Mouse (Mus musculus) kidney, adult 18-20 months (tissue): ENCODE measurements around the gene Acp1.

Experiments
- DNase-seq: peaks from one replicate; pipeline ENCODE4 v3.0.0; 2021

Acp1 gene

DNA sequence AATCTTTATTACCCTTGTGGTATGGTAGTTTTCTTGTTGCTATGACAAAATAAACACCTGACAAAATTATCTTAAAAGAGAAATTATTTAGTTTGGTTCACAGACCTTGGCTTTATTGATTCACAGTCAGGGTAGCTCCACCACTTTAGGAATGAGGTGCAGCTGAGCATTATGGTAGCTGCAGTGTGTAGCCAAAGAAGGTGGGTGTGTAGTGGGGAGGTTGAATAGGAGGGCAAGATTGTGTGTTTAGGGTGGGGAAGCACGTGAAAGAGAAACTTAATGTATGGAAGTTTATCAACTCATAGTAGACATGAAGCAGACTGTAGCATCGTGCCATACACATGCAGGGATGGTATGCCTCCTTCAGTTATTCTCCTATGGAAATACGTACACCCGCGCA lies 55.2 kb downstream of the Acp1 start:
- no peak for DNase-seq

DNA sequence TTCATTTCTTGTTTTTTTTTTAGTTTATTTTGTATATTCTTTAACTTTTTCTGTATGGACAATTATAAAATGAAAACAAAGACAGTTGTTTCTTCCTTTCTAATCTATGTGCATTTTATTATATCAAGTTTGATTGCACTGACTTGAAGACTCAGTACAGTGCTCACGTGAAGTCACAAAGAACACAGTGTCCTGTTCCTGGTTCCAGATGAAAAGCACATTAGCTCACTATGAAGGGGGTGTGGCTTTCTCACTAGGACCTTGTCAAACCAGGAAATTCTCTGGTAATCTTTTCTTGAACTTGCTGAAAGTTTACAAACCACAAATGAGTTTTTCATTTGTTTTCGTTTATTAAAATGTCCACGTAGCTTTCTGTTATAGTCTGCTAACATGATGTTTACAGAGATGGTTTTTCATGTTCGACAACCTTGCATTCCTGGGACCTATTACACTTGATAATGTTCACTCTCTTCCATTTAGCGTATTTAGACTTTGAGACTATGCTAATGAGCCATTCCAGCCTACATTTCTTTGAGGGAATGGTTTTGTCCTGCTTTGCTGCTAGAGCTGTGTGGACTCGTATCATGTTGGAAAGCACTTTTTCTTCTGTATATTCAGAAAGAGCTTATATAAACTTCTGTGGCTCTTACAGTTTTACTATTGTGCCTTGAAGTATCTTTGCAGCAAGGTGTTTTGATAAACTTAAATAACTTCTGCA lies 55.8 kb downstream of the Acp1 start:
- no peak for DNase-seq

DNA sequence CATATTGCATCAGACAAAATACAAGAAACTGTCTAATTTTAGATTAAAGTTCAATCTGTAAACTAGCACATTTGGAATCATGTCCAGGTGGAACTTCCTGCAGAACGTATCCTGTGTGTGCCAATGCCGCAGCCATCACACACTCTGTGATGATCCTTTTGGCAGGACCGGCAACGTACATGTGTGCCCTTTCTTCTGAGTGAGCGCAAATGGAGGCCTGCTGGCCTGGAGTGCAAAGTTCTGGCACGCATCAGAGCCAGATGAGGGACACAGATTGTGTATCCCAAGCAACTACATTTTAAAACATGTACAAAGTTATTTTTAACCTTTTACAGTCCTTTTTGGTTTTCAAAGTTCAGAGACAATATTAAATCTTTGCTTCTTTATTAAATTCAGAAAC lies 59.5 kb downstream of the Acp1 start:
- DNase-seq = no peak

DNA sequence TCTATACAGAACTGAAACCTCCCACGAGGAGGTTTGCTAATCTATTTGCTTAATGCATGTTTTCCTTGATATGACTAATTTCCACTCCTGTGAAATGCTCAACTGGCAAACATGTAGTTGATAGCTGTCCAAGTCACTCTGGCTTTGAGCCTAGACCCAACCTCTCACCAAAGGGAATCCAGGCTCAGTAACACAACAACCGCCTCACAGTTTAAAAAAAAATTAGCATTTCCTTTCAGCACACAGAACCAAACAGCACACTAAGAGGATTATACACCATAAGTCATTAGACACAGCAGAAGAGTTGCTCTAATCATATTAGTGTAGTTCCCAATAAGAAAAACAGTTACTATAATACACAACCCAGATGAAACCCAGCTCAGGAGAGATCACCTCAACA lies 60.5 kb downstream of the Acp1 start:
- peak; percentile 23 for DNase-seq

DNA sequence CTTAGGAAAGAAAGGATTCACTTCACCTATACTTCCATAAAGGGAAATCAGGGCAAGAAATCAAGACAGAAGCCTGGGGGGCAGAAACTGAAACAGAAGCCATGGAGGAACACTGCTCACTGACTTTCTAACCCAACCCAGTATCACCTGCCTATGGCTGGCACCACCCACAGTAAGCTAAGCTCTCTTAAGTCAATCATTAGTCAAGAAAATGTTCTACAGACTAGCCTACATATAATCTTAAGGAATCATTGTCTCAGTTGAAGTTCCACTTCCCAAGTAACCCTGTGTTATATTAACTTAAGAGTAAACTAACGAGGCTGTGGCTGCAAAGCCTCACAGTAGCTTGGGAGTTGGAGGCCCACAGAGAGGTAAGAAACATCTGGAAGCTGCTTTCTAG lies 62.9 kb downstream of the Acp1 start:
- peak; percentile 21 for DNase-seq
